Mouse (Mus musculus) G1E (cell line): ENCODE data around the gene Mlec.

Experiments
- CTCF ChIP-seq: IDR thresholded peaks from 2 replicates; pipeline ENCODE4 v1.5.1; 2012; ENCODE audit warnings: low read depth, low read length, inconsistent platforms, mixed read lengths
- GATA1 ChIP-seq: IDR thresholded peaks from 2 replicates; pipeline ENCODE4 v1.6.1; 2012; ENCODE audit warnings: borderline replicate concordance, low read length, inconsistent platforms, mixed read lengths
- GATA2 ChIP-seq: IDR thresholded peaks from 2 replicates; pipeline ENCODE4 v1.6.1; 2012; ENCODE audit warnings: low read depth, low read length, inconsistent platforms, borderline replicate concordance
- POLR2AphosphoS5 ChIP-seq: IDR thresholded peaks from 2 replicates; pipeline ENCODE4 v1.6.1; 2012; ENCODE audit warnings: low read depth, low read length, inconsistent platforms; ENCODE audit not compliant: insufficient replicate concordance
- TAL1 ChIP-seq: conservative IDR thresholded peaks from 2 replicates; pipeline ENCODE4 v1.6.1; 2012; ENCODE audit warnings: low read depth, low read length, inconsistent platforms, mixed read lengths

GRCm38 (mm10) chr5:115099530-115099929 is 58.4 kb downstream of the Mlec start:
- TF ChIP-seq CTCF (no peak), GATA2 (no peak), GATA1 (no peak), TAL1 (no peak), POLR2AphosphoS5 (no peak)
